Mouse (Mus musculus) myocyte (in vitro differentiated cells): ENCODE measurements around the gene Pde7b.

Source experiments
- E2F4 ChIP-seq: IDR thresholded peaks from one replicate; pipeline ENCODE4 v1.6.1; 2011; ENCODE audit warnings: mild to moderate bottlenecking, control low read depth, moderate library complexity; ENCODE audit not compliant: insufficient read depth
- MAX ChIP-seq: IDR thresholded peaks from one replicate; pipeline ENCODE4 v1.6.1; 2011; ENCODE audit warnings: low read depth, mild to moderate bottlenecking, control low read depth
- MYOG ChIP-seq, 3 experiments: IDR thresholded peaks; one replicate each; pipeline ENCODE4 v1.6.1; 2011; ENCODE audit warnings: control low read depth in 2 of 3, low read depth in 2 of 3, mild to moderate bottlenecking in 2 of 3; ENCODE audit not compliant: insufficient read length in 2 of 3, control insufficient read depth in 1 of 3, insufficient read depth in 1 of 3
- POLR2A ChIP-seq: IDR thresholded peaks from one replicate; pipeline ENCODE4 v1.6.1; 2011; ENCODE audit warnings: low read depth, mild to moderate bottlenecking, control low read depth, moderate library complexity; ENCODE audit not compliant: insufficient read length
- POLR2AphosphoS2 ChIP-seq: IDR thresholded peaks from one replicate; pipeline ENCODE4 v1.6.1; 2011; ENCODE audit warnings: low read depth, control low read depth; ENCODE audit not compliant: insufficient read length
- TCF12 ChIP-seq: IDR thresholded peaks from one replicate; pipeline ENCODE4 v1.6.1; 2011; ENCODE audit warnings: mild to moderate bottlenecking, control low read depth; ENCODE audit not compliant: poor library complexity, insufficient read depth, severe bottlenecking
- USF1 ChIP-seq: IDR thresholded peaks from one replicate; pipeline ENCODE4 v1.6.1; 2011; ENCODE audit warnings: low read depth, mild to moderate bottlenecking, control low read depth, moderate library complexity

- TF ChIP-seq POLR2A (no peak), MAX (no peak), MYOG (IDR thresholded peaks at IDR 0.05; ENCODE audit: control insufficient read depth in 1 of 3, insufficient read depth in 1 of 3, insufficient read length in 2 of 3, low read depth in 2 of 3) (no peak), TCF12 (no peak), POLR2AphosphoS2 (no peak), USF1 (no peak), E2F4 (no peak)
Measured at GRCm38 (mm10) chr10:20670541-20670940, 54.3 kb downstream of the Pde7b start.
